ENCODE assay signal across 10 mouse cellular contexts in genomic region chr7:142425641-142426213, GRCm38 (mm10). TPM values are rescaled to one million over a fixed set of nuclear protein-coding genes. Genes with fewer than 3 reads are reported as not detected.
DNase-seq lines count a peak whose midpoint lies in the region; ATAC-seq and TF ChIP-seq lines count a peak whose summit lies in the region.
"Had no signal": no experiment of that assay in that cellular context is flagged by ENCODE, and none has a peak within 500 bp of the region (broad histone marks: within the 10 kb centered on the region; RNA-seq: fewer than 3 reads in every experiment).

No protein-coding gene starts in this region.

- H3K4me2 ChIP-seq in forebrain, embryonic 14.5 days (ENCODE audit: low read length): no peak overlapping the region

- ATAC-seq in megakaryocyte, adult 5-6 weeks (ENCODE audit: poor library complexity, severe bottlenecking): peak; percentile 46
- ATAC-seq in forebrain, embryonic 14.5 days: no peak

- no peak overlapping the region for H3K27ac ChIP-seq in testis, adult 2 months (ENCODE audit: control insufficient read depth, insufficient read depth, low read depth, low read length)
- no peak overlapping the region for H3K27ac ChIP-seq in forebrain, embryonic 14.5 days (ENCODE audit: low read depth, low read length)

- peak; percentile 26; the same call in 1 of the 2 replicates for TF ChIP-seq CTCF in testis, adult 2 months (IDR thresholded peaks at IDR 0.05; ENCODE audit: control insufficient read depth, insufficient read depth, insufficient replicate concordance, low read depth, low read length)

- intact Hi-C loops in gastrocnemius, postnatal 14 days (cut with DNase I; ENCODE audit: low total_unique reads): loop anchor here (5.0 kb wide), 2 partner anchors 33 to 88 kb away; no protein-coding TSS in a partner anchor

- no peaks in the 10 kb centered on the region for H3K4me1 ChIP-seq in testis, adult 2 months (ENCODE audit: control insufficient read depth, insufficient read depth, low read length)
- H3K4me1 ChIP-seq in forebrain, embryonic 14.5 days (ENCODE audit: control insufficient read depth, insufficient read depth, low read length): peaks cover 9% of the 10 kb centered on the region

- no peak for TF ChIP-seq POLR2A in testis, adult 2 months (IDR thresholded peaks at IDR 0.05; ENCODE audit: control insufficient read depth, low read depth, low read length)

- no peak overlapping the region for H3K4me3 ChIP-seq in testis, adult 2 months (ENCODE audit: control insufficient read depth, low read depth, low read length)
- H3K4me3 ChIP-seq in forebrain, embryonic 14.5 days (ENCODE audit: low read depth, low read length): no peak overlapping the region

- WGBS in forebrain, embryonic 14.5 days: 58% methylated on average over 11 of the region's 11 CpGs

- no peaks in the 10 kb centered on the region for H3K27me3 ChIP-seq in testis, adult 2 months (ENCODE audit: control insufficient read depth, insufficient read depth, low read length)
- H3K27me3 ChIP-seq in forebrain, embryonic 14.5 days (replicated peaks; ENCODE audit: control insufficient read depth, insufficient read depth, low read length): no peaks in the 10 kb centered on the region

- peak; percentile 34 for DNase-seq in gastrocnemius, postnatal 14 days
- no peak for DNase-seq in gastrocnemius, adult 18-20 months (ENCODE audit: low spot score)
- no peak for DNase-seq in testis, postnatal 10 days (ENCODE audit: low spot score)
- DNase-seq in embryo, embryonic 11 days: peak; percentile 30
- DNase-seq in spleen, postnatal 10 days (ENCODE audit: low spot score in 2 of 2): no peak
- no peak for DNase-seq in forebrain, embryonic 14.5 days (ENCODE audit: low spot score)

- H3K36me3 ChIP-seq in testis, adult 2 months (ENCODE audit: control insufficient read depth, insufficient read depth, low read length): no peaks in the 10 kb centered on the region
- H3K36me3 ChIP-seq in forebrain, embryonic 14.5 days (ENCODE audit: control insufficient read depth, insufficient read depth, low read length): no peaks in the 10 kb centered on the region

- no peak overlapping the region for H3K9ac ChIP-seq in forebrain, embryonic 14.5 days (ENCODE audit: low read length)

- H3K9me3 ChIP-seq in forebrain, embryonic 14.5 days (replicated peaks; ENCODE audit: control insufficient read depth, low read length): no peaks in the 10 kb centered on the region

RNA-seq across cellular contexts. Expression of gene Syt8, which starts 8.9 kb away (rescaled TPM):
- not detected for total RNA-seq in gastrocnemius, postnatal 14 days (2021)
- total RNA-seq in gastrocnemius, adult 18-20 months (2021): not detected
- 0.28 and 1.2 TPM in 2 replicates for polyA plus RNA-seq in testis, adult 2 months (2012; rRNA removed)
- 0.39 TPM in 1 of 2 replicates, not detected in the other for total RNA-seq in megakaryocyte, adult 5-6 weeks (2015)
- not detected in 2 replicates for total RNA-seq in megakaryocyte, adult 5-6 weeks (2017)
- not detected in 2 replicates for polyA plus RNA-seq in forebrain, embryonic 14.5 days (2014; fragmentation: Nextera tagmentation; extraction: Ambion mirVana)
- total RNA-seq: hematopoietic stem cell, adult 5-6 weeks had no signal
- polyA plus RNA-seq: neural tube, embryonic 11.5 days had no signal

RNA-seq across cellular contexts. Expression of gene Tnni2, which starts 15.9 kb away (rescaled TPM):
- over 10,000 TPM; 14,029 to 14,677 TPM for total RNA-seq in gastrocnemius, postnatal 14 days (2021)
- total RNA-seq in gastrocnemius, adult 18-20 months (2021): over 10,000 TPM; 19,257 to 20,060 TPM
- 0.31 TPM in 1 of 2 replicates, not detected in the other for polyA plus RNA-seq in testis, adult 2 months (2012; rRNA removed)
- 18.8 and 20.9 TPM in 2 replicates for total RNA-seq in megakaryocyte, adult 5-6 weeks (2015)
- 25.6 and 27.6 TPM in 2 replicates for total RNA-seq in megakaryocyte, adult 5-6 weeks (2017)
- polyA plus RNA-seq in forebrain, embryonic 14.5 days (2014; fragmentation: Nextera tagmentation; extraction: Ambion mirVana): 0.67 and 0.82 TPM in 2 replicates

RNA-seq across cellular contexts. Expression of gene Lsp1, which starts 34.9 kb away (rescaled TPM):
- 10 to 100 TPM; 22.2 to 35.0 TPM for total RNA-seq in gastrocnemius, postnatal 14 days (2021)
- 10 to 100 TPM; 30.3 to 38.4 TPM for total RNA-seq in gastrocnemius, adult 18-20 months (2021)
- polyA plus RNA-seq in testis, adult 2 months (2012; rRNA removed): 2.4 and 5.9 TPM in 2 replicates
- total RNA-seq in megakaryocyte, adult 5-6 weeks (2015): 1,220 and 1,304 TPM in 2 replicates
- 1,314 and 1,552 TPM in 2 replicates for total RNA-seq in megakaryocyte, adult 5-6 weeks (2017)
- 5.8 and 5.9 TPM in 2 replicates for polyA plus RNA-seq in forebrain, embryonic 14.5 days (2014; fragmentation: Nextera tagmentation; extraction: Ambion mirVana)

RNA-seq across cellular contexts. Expression of gene Ctsd, which starts 37.9 kb away (rescaled TPM):
- total RNA-seq in gastrocnemius, postnatal 14 days (2021): 100 to 1,000 TPM; 268 to 284 TPM
- total RNA-seq in gastrocnemius, adult 18-20 months (2021): 100 to 1,000 TPM; 445 to 450 TPM
- polyA plus RNA-seq in testis, adult 2 months (2012; rRNA removed): 75.7 and 78.7 TPM in 2 replicates
- 193 and 197 TPM in 2 replicates for total RNA-seq in megakaryocyte, adult 5-6 weeks (2015)
- total RNA-seq in megakaryocyte, adult 5-6 weeks (2017): 218 and 236 TPM in 2 replicates
- 261 and 263 TPM in 2 replicates for polyA plus RNA-seq in forebrain, embryonic 14.5 days (2014; fragmentation: Nextera tagmentation; extraction: Ambion mirVana)

RNA-seq across cellular contexts. Expression of gene Gm49369, which starts 43.3 kb away (rescaled TPM):
- 1 to 10 TPM; 1.0 to 4.1 TPM for total RNA-seq in gastrocnemius, postnatal 14 days (2021)
- 1 to 10 TPM; 1.1 to 2.4 TPM for total RNA-seq in gastrocnemius, adult 18-20 months (2021)
- not detected in 2 replicates for polyA plus RNA-seq in testis, adult 2 months (2012; rRNA removed)
- not detected in 2 replicates for total RNA-seq in megakaryocyte, adult 5-6 weeks (2015)
- total RNA-seq in megakaryocyte, adult 5-6 weeks (2017): 24.9 and 36.8 TPM in 2 replicates
- polyA plus RNA-seq in forebrain, embryonic 14.5 days (2014; fragmentation: Nextera tagmentation; extraction: Ambion mirVana): not detected in 2 replicates
- polyA plus RNA-seq: neural tube, embryonic 11.5 days had no signal

Comparison
In these comparisons a context has a peak if more than half of its experiments do, and no peak if none do; other contexts are left out.
1. DNase-seq: peak in gastrocnemius, postnatal 14 days (single experiment) and embryo, embryonic 11 days (single experiment); none in gastrocnemius, adult 18-20 months (single experiment), testis, postnatal 10 days (single experiment), spleen, postnatal 10 days (0 of 2) and forebrain, embryonic 14.5 days (single experiment).
2. RNA of gene Tnni2, which starts 15.9 kb away (total RNA-seq): 19,257 to 20,060 TPM in gastrocnemius, adult 18-20 months and 14,029 to 14,677 TPM in gastrocnemius, postnatal 14 days; 18.8 to 27.6 TPM in megakaryocyte, adult 5-6 weeks; every median in the first group is over 100 times any median in the second.
3. RNA of gene Lsp1, which starts 34.9 kb away (total RNA-seq): 1,220 to 1,552 TPM in megakaryocyte, adult 5-6 weeks; 30.3 to 38.4 TPM in gastrocnemius, adult 18-20 months and 22.2 to 35.0 TPM in gastrocnemius, postnatal 14 days; every median in the first group is over 10 times any median in the second.